Mouse (Mus musculus): Measurements from ENCODE around the gene A530064D06Rik. TPM values are rescaled to one million over a fixed set of nuclear protein-coding genes. Genes with fewer than 3 reads are reported as not detected.

The A530064D06Rik gene
- polyA plus RNA-seq, 1 experiment = not detected

DNA sequence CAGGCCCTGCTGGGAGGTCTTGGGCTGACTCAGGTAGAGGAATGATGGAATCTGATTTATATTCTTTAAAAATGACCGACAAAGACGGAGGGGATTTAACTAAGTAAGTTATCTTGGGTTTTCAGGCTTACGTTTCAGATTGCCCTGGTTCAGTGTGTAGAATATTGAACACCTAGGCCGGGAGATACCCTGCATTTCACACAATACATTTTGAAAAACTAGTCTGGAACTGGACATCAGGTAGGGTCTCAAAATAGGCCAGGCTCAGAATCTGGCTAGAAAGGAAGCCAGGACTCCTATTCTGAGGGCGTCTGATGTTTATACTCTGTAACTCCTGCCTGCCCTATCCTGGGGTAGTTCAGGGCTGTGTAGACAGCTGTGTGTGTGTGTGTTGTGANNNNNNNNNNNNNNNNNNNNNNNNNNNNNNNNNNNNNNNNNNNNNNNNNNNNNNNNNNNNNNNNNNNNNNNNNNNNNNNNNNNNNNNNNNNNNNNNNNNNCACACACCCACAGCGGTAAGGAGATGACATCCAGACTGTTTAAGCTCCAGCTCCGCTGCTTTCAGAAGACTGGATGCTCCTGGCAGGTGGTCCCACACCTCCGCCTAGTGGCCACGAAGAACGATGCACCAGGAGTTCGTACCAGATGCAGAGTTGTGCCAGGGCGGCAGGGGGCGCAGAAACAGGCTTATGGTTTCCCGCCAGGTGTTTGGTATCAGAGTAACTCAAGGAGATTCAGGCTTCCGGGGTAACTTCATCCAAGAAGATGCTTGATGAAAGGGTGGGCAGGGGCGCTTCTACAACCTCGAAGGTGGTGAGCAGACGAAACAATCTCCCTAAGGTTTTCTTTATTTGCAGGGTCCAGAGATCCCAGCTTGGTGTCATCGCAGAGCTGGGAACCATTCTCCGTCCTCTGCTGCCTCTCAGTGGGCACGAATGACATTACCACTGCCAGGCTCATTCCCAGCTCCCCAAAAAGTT lies 66.3 kb downstream of the A530064D06Rik start:
- no peak for TF ChIP-seq GATA1 (IDR thresholded peaks at IDR 0.05; ENCODE audit: low read length)

- no peak for TF ChIP-seq GATA1 (IDR thresholded peaks at IDR 0.05; ENCODE audit: low read length)
Observed at GRCm38 (mm10) chr17:48099312-48099711, 67.8 kb downstream of the A530064D06Rik start.

Other genes starting within 250 kb of the A530064D06Rik start
- gene Foxp4, start 242.6 kb downstream of the A530064D06Rik start, polyA plus RNA-seq (2012) = 35.6 and 46.1 TPM in 2 replicates
- not detected in 2 replicates for gene 1700122O11Rik, start 129.0 kb downstream of the A530064D06Rik start, polyA plus RNA-seq (2012)
- not detected in 2 replicates for gene 1700067P10Rik, start 78.0 kb downstream of the A530064D06Rik start, polyA plus RNA-seq (2012)
- not detected in 2 replicates for gene 9830107B12Rik, start 21.0 kb downstream of the A530064D06Rik start, polyA plus RNA-seq (2012)
- not detected in 2 replicates for gene Trem1, start 65.5 kb upstream of the A530064D06Rik start, polyA plus RNA-seq (2012)
- not detected in 2 replicates for gene Trem3, start 80.5 kb upstream of the A530064D06Rik start, polyA plus RNA-seq (2012)
- gene Treml4, start 97.0 kb upstream of the A530064D06Rik start, polyA plus RNA-seq (2012) = 0.05 TPM in 1 of 2 replicates, not detected in the other
- gene Treml2, start 132.2 kb upstream of the A530064D06Rik start, polyA plus RNA-seq (2012) = 15.1 and 15.2 TPM in 2 replicates
- 0.02 TPM in 2 replicates for gene B430306N03Rik, start 148.9 kb upstream of the A530064D06Rik start, polyA plus RNA-seq (2012)
- 1.1 and 1.2 TPM in 2 replicates for gene Trem2, start 179.1 kb upstream of the A530064D06Rik start, polyA plus RNA-seq (2012)
- 2.2 and 2.9 TPM in 2 replicates for gene Treml1, start 192.6 kb upstream of the A530064D06Rik start, polyA plus RNA-seq (2012)
- gene Nfya, start 242.6 kb upstream of the A530064D06Rik start, polyA plus RNA-seq (2012) = 45.8 and 46.5 TPM in 2 replicates
- 4.5 and 5.3 TPM in 2 replicates for gene Oard1, start 242.7 kb upstream of the A530064D06Rik start, polyA plus RNA-seq (2012)

Measured in G1E-ER4 (cell line).